Mouse (Mus musculus) forebrain, embryonic 13.5 days (tissue): ENCODE measurements around the gene Slc27a2. TPM values are rescaled to one million over a fixed set of nuclear protein-coding genes. Genes with fewer than 3 reads are reported as not detected.
A peak's percentile ranks its signal among the peaks of the same experiment; 100 is the strongest.

Source experiments
- ATAC-seq: fragments of 200-750 bp; cut with Nextera tagmentation; 2 replicates; pipeline ENCODE4 v1.8.0; 2017
- H3K27ac ChIP-seq: fragments of 300-500 bp; sonication (generic); 2 replicates; pipeline ENCODE4 v1.5.1; 2015; ENCODE audit warnings: inconsistent platforms, mild to moderate bottlenecking, moderate library complexity
- H3K27me3 ChIP-seq: fragments of 300-500 bp; sonication (generic); 2 replicates; pipeline ENCODE4 v1.6.1; 2015; ENCODE audit warnings: mild to moderate bottlenecking, inconsistent platforms
- H3K36me3 ChIP-seq: fragments of 300-500 bp; sonication (generic); 2 replicates; pipeline ENCODE4 v1.6.1; 2015; ENCODE audit warnings: mild to moderate bottlenecking, inconsistent platforms; ENCODE audit not compliant: poor library complexity, severe bottlenecking
- H3K4me1 ChIP-seq: fragments of 300-500 bp; sonication (generic); 2 replicates; pipeline ENCODE4 v1.6.1; 2015; ENCODE audit warnings: inconsistent platforms
- H3K4me2 ChIP-seq: fragments of 300-500 bp; sonication (generic); 2 replicates; pipeline ENCODE4 v1.6.1; 2015; ENCODE audit warnings: inconsistent platforms, mild to moderate bottlenecking, moderate library complexity
- H3K4me3 ChIP-seq: fragments of 300-500 bp; sonication (generic); 2 replicates; pipeline ENCODE4 v1.5.1; 2015; ENCODE audit warnings: mild to moderate bottlenecking, inconsistent platforms
- H3K9ac ChIP-seq: fragments of 300-500 bp; sonication (generic); 2 replicates; pipeline ENCODE4 v1.6.1; 2015; ENCODE audit warnings: mild to moderate bottlenecking, inconsistent platforms
- H3K9me3 ChIP-seq: fragments of 300-500 bp; sonication (generic); replicated peaks from 2 replicates; pipeline ENCODE4 v1.6.1; 2016; ENCODE audit warnings: inconsistent platforms
- WGBS: fragments of 180-500 bp; shearing (Covaris S2); methylation state at CpG from one replicate; pipeline ENCODE4 v1.1.7; 2015; 5-methylcytosine and 5-hydroxymethylcytosine counted together
- polyA plus RNA-seq: library from polyadenylated mRNA; unstranded; fragments of >200 nt; fragmentation: Nextera tagmentation; extraction: Ambion mirVana; gene quantifications from 2 replicates; pipeline ENCODE4 v1.2.1, GENCODE M21; 2015

Slc27a2 gene
- polyA plus RNA-seq, 1 experiment from 2014 or later: 2.8 TPM

DNA sequence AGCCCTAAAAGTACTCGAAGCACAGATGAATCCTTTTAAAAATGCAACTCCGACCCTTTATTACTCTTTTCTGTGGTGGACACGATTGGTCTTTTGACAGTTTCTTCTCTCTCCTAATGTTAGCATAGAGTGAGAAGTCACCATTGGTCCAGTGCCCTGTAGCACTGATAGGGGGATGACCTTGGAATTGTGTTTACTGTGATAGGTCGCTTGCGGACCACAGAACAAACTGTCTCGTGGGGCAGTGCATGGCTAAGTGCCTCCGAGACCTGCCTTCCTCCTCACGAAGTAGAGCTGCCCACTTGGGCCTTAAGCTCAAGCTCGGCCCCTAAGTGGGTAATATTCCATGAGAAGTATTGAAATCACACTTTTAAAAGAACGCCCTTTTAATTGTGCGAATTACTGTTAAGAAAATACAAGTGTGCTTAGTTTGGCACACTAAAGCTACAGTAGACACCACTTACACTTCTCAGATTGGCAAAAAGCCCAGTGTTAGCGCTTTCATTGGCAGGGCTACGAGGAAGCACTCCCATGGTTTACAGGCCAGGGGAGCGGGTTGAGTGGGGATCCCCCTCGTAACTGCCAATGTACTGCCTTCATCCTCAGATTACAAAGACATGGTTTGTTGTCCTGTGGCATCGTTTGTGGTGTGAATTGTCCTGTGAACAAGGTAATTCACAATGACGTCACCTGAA, 11.4 kb downstream of the Slc27a2 start:
- Histone ChIP-seq H3K9me3 (no peaks in the 10 kb centered on the region), H3K9ac (no peak overlapping the region), H3K4me1 (peaks cover 7% of the 10 kb centered on the region), H3K27ac (no peak overlapping the region), H3K27me3 (no peaks in the 10 kb centered on the region), H3K4me2 (no peak overlapping the region), H3K36me3 (no peaks in the 10 kb centered on the region), H3K4me3 (no peak overlapping the region)
- ATAC-seq: peak; percentile 71; the same call in 1 of the 2 replicates
- 62% methylated on average over 17 of the region's 17 CpGs for WGBS

DNA sequence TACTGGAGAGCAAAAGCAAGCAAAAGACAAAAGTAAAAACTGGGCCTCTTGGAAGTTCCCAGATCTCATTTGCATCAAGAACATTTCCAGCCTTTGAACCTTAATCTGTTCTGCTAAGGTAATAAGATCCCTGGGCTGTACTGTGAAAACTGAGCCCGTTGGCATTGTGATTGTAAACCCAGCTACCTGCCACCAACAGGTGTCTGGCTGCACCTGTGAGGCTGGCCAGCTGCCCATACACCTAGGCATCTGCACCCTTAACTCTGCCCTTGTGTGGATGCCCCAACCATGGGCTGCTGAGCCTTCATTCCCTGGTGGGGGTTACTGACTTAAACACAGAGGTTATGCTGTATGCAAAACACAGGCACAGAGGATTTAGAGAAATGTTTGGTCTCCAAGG, 20.0 kb downstream of the Slc27a2 start:
- 73% methylated on average over 1 of the region's 1 CpGs for WGBS
- ATAC-seq: no peak
- no peak overlapping the region for H3K4me3 ChIP-seq

DNA sequence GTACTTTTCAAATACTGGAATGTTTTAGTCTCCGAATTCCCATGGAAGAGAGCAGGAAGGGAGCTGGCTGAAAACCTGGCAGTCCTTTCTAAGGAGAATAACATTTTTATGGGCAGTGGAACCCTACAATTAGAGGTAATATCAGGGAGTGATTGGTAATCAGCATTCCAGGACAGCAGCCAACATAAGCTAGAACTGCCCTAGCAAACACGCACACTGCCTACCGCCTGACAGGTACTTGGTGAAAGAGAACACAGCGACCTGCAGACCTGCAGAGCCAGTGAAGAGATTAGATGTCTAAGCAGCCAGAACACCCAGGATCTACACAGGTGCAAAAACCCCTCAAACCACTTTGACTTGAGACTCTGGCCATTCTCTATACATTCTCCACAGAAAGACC, 20.5 kb downstream of the Slc27a2 start:
- no peak overlapping the region for H3K4me3 ChIP-seq
- H3K4me2 ChIP-seq: no peak overlapping the region
- H3K36me3 ChIP-seq: no peaks in the 10 kb centered on the region
- H3K4me1 ChIP-seq: no peaks in the 10 kb centered on the region
- no peaks in the 10 kb centered on the region for H3K27me3 ChIP-seq
- ATAC-seq: no peak
- no peak overlapping the region for H3K9ac ChIP-seq
- 0 out of 2 replicates have a peak, but pooled peaks cover 4% of the 10 kb centered on the region for H3K9me3 ChIP-seq
- WGBS: 95% methylated on average over 4 of the region's 4 CpGs
- no peak overlapping the region for H3K27ac ChIP-seq

More for the DNA sequence above, 20.0 kb downstream of the Slc27a2 start:
- Histone ChIP-seq H3K4me2 (no peak overlapping the region), H3K9ac (no peak overlapping the region), H3K27me3 (no peaks in the 10 kb centered on the region), H3K4me1 (no peaks in the 10 kb centered on the region), H3K36me3 (no peaks in the 10 kb centered on the region), H3K9me3 (0 out of 2 replicates have a peak, but pooled peaks cover 4% of the 10 kb centered on the region), H3K27ac (no peak overlapping the region)

DNA sequence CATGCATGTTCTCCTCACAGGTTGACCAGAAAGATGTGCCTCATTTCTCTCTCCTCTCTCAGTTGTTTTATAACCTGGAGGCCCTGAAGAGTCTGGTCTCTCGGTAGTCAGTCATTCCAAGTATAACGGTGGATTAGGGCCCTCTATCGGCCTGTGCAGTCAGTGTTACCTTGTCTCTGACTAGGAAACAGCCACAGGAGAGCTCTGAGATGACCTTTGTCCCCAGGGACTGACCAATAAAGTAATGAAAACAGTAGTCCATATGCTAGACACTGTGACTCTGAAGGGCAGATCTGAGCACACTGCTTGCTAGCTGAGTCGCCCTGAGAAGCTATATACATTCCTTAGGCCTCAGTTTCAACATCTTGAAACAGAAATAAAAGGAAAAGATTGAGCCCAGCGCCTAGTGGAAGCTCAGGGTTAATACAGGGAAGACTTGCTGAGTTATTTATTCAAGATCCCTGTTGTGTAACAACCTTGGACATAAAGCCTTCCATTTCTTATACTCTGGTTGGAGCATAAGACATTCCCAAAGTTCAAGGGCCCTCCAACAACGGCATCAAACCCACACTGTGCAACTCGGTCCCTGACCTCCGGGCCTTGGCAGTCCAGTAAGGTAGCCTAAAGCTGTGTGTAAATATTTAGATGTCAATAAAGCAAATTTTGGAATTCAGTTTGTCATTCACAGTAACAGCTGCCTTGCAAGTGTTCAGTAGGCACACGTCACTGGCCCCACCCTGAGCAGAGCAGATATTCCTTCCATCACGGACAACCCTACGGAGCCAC, 23.4 kb downstream of the Slc27a2 start:
- no peak overlapping the region for H3K4me3 ChIP-seq
- H3K9me3 ChIP-seq: 0 out of 2 replicates have a peak, but pooled peaks cover 1% of the 10 kb centered on the region
- no peak for ATAC-seq
- H3K36me3 ChIP-seq: no peaks in the 10 kb centered on the region
- no peak overlapping the region for H3K27ac ChIP-seq
- H3K9ac ChIP-seq: no peak overlapping the region
- WGBS: 85% methylated on average over 11 of the region's 11 CpGs
- H3K4me1 ChIP-seq: no peaks in the 10 kb centered on the region
- H3K27me3 ChIP-seq: no peaks in the 10 kb centered on the region
- no peak overlapping the region for H3K4me2 ChIP-seq

DNA sequence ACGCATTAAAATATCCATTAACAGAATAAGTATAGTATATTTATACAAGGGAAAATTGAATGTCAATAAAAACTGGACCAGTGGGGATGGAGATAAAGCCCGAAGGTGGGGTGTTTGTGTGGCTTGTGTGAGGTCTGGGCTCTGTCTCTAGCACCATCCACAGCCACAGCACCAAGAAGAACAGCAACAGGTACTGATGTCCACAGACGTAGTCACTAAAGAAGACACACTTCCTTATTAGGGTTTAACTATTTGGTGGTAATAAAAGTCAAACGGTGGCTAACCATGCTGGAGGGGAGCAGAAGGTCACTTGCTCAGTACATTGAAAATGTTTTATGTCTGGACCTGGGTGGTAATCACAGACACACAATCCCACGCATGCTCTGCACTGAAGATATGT, 25.2 kb downstream of the Slc27a2 start:
- Histone ChIP-seq H3K4me3 (no peak overlapping the region), H3K4me1 (no peaks in the 10 kb centered on the region), H3K9ac (no peak overlapping the region), H3K27ac (no peak overlapping the region), H3K4me2 (no peak overlapping the region), H3K36me3 (no peaks in the 10 kb centered on the region), H3K9me3 (no peaks in the 10 kb centered on the region), H3K27me3 (no peaks in the 10 kb centered on the region)
- no peak for ATAC-seq
- 92% methylated on average over 5 of the region's 5 CpGs for WGBS

DNA sequence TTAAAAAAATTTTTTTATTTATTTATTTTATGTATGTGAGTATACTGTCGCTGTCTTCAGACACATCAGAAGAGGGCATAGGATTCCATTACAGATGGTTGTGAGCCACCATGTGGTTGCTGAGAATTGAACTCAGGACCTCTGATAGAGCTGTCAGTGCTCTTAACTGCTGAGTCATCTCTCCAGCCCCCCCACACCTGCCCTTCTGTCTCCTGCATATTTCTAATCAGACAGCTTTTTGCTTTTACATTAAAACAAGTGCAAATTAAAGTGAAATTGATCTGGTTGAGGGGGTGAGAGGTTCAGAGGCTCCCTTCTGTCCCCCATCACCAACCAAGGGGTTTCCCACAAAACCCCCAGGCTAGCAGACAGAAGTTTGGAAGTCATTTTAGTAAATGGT, 27.1 kb downstream of the Slc27a2 start:
- Histone ChIP-seq H3K36me3 (no peaks in the 10 kb centered on the region), H3K4me1 (no peaks in the 10 kb centered on the region), H3K4me3 (no peak overlapping the region), H3K27ac (no peak overlapping the region), H3K9ac (no peak overlapping the region), H3K27me3 (no peaks in the 10 kb centered on the region), H3K4me2 (no peak overlapping the region), H3K9me3 (no peaks in the 10 kb centered on the region)
- WGBS: 100% methylated on average over 1 of the region's 1 CpGs
- ATAC-seq: no peak

DNA sequence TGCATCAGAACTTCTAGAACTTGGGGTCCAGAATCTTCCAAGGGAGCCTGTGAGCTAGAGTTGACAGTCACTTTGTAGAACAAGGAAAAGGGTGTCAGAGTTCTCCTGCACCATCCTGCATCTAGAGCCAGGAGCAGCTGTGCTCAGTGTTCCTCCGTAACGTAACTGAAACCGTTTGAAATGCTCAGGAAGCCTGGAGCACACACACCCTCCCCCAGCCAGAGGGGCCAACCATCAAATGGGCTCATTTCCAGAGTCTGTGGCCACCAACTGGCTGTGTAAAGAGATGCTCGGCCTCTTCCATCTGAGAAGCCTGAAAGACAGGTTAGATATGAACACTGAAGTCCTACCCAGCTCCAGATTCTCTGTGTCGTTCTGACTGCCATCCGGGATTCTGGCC, 31.8 kb downstream of the Slc27a2 start:
- no peak overlapping the region for H3K9ac ChIP-seq
- H3K4me3 ChIP-seq: no peak overlapping the region
- WGBS: 85% methylated on average over 6 of the region's 6 CpGs
- no peak overlapping the region for H3K4me2 ChIP-seq
- no peaks in the 10 kb centered on the region for H3K9me3 ChIP-seq
- no peaks in the 10 kb centered on the region for H3K36me3 ChIP-seq
- H3K27me3 ChIP-seq: no peaks in the 10 kb centered on the region
- no peak for ATAC-seq
- H3K4me1 ChIP-seq: no peaks in the 10 kb centered on the region
- no peak overlapping the region for H3K27ac ChIP-seq

DNA sequence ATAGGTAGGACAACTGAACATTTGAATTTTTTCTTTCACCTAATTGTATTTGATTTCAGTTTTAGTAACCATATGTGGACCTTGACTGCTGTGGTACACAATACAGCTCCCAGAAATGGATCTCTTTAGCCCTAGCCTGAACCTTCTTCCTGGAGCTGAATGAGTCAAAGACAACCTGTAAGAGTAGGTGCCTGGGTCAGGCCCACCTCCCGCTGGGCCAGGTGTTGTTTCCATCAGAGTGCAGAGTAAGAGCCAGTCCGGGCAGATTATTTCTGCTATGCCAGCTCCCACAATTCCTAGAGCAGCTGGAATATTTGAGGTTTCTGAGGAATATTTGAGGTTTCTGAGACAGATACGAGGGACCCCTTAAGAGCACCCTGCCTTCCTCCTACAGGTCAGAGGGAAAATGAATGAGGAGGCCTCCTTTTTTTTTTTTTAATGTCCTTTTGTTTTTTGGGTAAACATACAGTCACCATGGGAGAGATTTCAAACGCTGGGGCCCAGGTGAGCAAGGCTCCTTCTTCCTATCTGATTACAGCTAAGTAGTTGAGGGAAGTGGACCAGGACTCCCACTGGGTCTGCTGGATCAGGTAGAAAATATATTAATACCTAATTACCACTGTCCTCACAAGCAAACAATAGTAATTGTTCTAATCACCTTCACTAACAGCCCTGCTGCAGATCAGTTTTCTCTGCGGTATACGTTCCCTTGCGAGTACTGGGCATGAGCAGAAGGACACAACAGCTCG, 32.6 kb downstream of the Slc27a2 start:
- 86% methylated on average over 8 of the region's 8 CpGs for whole genome bisulfite sequencing
- Histone ChIP-seq H3K4me1 (no peaks in the 10 kb centered on the region), H3K36me3 (no peaks in the 10 kb centered on the region), H3K4me2 (no peak overlapping the region), H3K9ac (no peak overlapping the region), H3K27me3 (no peaks in the 10 kb centered on the region), H3K9me3 (no peaks in the 10 kb centered on the region), H3K27ac (no peak overlapping the region), H3K4me3 (no peak overlapping the region)
- ATAC-seq: no peak

DNA sequence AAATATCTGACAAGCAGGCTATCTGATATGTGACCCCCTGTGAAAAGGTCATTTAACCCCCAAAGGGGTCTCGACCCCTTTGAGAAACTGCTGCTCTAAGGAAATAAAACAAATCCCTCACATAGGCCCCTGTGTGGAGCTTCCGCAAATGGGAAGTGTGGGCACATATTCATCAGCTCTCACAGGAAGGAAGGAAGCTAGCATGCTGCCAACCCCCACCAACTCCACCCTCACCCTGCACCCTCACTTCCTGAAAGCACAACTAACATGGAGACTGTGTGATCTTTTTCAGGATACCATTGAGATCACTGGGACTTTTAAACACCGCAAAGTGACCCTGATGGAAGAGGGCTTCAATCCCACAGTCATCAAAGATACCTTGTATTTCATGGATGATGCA, 35.3 kb downstream of the Slc27a2 start:
- Histone ChIP-seq H3K4me1 (no peaks in the 10 kb centered on the region), H3K27ac (no peak overlapping the region), H3K4me3 (no peak overlapping the region), H3K36me3 (no peaks in the 10 kb centered on the region), H3K27me3 (no peaks in the 10 kb centered on the region), H3K9me3 (no peaks in the 10 kb centered on the region), H3K9ac (no peak overlapping the region), H3K4me2 (no peak overlapping the region)
- WGBS: 87% methylated on average over 3 of the region's 3 CpGs
- no peak for ATAC-seq

DNA sequence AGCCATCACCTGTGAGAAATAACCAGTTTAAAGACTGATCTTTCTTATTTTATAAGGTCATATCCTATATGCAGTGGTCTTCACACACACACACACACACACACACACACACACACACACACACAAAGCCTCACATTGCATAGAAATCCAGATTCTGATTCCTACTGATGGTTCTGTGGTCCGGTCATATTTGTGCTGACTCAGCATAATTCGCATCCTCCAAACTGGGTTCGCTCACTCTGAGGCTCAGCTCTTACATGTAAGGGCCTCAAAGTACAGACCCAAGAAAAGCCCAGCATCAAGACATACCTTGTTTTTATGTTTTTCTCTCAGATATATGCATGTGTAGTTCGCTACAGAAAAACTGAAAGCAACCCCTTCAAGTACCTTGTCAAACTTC, 39.1 kb downstream of the Slc27a2 start:
- Histone ChIP-seq H3K4me2 (no peak overlapping the region), H3K9me3 (no peaks in the 10 kb centered on the region), H3K4me1 (no peaks in the 10 kb centered on the region), H3K36me3 (no peaks in the 10 kb centered on the region), H3K4me3 (no peak overlapping the region), H3K27ac (no peak overlapping the region), H3K9ac (no peak overlapping the region), H3K27me3 (no peaks in the 10 kb centered on the region)
- ATAC-seq: no peak
- WGBS: 94% methylated on average over 4 of the region's 4 CpGs

DNA sequence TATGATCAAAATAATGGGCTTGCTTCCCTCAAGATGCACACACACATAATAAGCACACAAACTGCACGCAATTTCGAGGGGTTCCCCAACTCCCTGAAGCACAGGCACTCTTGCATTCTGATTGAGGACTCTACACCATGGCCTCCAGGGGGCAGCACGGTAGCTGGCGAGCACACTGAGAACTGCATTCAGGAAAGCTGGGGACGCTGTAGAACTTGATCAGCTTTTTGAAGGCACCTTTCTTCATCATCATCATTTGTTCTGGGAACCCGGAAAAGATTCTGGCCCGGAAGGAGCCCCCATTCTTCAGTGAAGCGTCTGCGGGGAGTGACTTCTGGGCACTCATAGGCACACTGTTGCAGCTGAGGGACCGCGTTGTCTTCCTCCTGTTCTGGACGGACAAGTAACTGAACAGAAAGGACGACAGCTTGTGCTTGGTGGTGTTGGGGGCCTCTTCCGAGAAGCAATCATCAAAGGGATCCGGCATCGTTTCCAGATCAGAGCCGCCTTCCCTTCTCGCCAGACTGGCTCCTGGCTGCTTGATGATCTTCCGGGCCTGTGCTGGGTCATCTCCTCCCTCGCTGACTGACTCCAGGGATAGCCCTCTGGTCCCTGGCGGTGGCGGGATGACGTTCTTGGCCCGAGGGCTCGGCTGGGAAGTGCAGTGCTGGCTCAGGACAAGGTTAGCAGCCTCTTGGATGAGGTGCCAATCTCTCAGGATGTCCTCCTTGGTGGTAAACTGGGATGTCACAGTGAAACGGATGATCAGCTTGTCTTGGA, 41.8 kb downstream of the Slc27a2 start:
- Histone ChIP-seq H3K4me1 (no peaks in the 10 kb centered on the region), H3K9ac (peak overlapping the region; percentile 1; the same call in 1 of the 2 replicates), H3K27me3 (no peaks in the 10 kb centered on the region), H3K27ac (no peak overlapping the region), H3K9me3 (no peaks in the 10 kb centered on the region), H3K4me3 (peak overlapping the region; percentile 25), H3K4me2 (peak overlapping the region; percentile 56), H3K36me3 (no peaks in the 10 kb centered on the region)
- peak; percentile 70 for ATAC-seq
- 40% methylated on average over 26 of the region's 26 CpGs for WGBS
